Mouse (Mus musculus) adrenal gland, postnatal 14 days (tissue): ENCODE data around the gene 9930021J03Rik. TPM values are rescaled to one million over a fixed set of nuclear protein-coding genes. Genes with fewer than 3 reads are reported as not detected.

Source experiments
- DNase-seq: peaks from one replicate; pipeline ENCODE4 v3.0.0; 2021; ENCODE audit warnings: mixed read lengths
- total RNA-seq: library from RNA; stranded (reverse); gene quantifications from 2 replicates; pipeline ENCODE4 v1.2.3, GENCODE M21; 2021

9930021J03Rik gene
- total RNA-seq, 1 experiment from 2014 or later, result 16.4 TPM

DNA sequence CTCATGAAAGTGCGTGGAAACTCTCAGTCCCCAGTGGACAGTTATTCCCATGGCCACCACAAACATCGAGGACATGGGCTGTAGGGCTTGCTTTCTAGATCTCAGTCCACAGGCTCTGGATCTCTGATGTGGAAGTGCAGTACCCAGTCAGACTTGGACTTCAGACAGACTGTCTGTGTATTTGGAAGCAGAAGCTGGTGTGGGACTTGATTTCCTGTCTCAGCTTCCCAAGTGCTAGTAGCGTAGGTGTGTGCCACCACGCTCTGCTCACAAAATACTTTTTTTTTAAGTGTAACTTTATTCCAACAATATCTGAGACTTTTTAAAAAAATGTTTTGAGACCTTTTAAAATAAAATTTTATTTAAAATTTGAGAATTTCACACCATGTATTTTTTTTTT, 109.5 kb downstream of the 9930021J03Rik start:
- DNase-seq, result no peak

- DNase-seq, result no peak
Measured at GRCm38 (mm10) chr19:29695071-29695470, 110.7 kb downstream of the 9930021J03Rik start.

DNA sequence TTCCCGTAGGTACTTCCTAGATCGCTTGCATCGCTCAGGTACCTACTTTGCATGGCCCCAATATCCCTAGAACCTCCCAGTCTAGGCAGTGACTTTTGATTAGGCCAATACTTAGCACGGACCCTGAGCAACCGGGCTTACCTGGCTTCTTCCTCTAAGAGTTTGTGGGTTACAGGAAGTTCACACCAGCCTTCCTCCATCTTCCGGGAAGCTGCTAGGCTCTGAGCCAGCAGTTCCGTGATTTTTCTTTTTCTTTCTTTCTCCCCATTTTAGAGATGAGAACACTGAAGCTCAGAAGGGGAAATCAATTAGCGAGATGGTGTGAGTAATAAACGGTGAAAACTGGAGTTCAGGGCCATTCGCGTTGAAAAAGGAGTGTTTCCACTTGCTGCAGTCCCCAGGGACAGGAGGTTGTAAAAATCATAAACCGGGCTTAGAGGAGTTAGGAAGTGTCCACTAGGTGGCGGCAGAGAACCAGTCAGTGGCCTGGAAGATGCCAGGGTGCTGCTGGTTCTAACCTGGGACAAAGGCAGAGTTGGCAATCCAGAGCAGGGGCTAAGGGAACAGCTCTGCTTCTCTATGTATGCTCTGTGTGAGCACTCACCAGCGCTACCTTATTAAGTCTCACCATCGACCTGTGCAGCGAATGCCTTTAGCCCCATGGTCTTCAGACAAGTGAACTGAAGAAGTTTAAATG, 121.8 kb downstream of the 9930021J03Rik start:
- DNase-seq, result peak; percentile 84

DNA sequence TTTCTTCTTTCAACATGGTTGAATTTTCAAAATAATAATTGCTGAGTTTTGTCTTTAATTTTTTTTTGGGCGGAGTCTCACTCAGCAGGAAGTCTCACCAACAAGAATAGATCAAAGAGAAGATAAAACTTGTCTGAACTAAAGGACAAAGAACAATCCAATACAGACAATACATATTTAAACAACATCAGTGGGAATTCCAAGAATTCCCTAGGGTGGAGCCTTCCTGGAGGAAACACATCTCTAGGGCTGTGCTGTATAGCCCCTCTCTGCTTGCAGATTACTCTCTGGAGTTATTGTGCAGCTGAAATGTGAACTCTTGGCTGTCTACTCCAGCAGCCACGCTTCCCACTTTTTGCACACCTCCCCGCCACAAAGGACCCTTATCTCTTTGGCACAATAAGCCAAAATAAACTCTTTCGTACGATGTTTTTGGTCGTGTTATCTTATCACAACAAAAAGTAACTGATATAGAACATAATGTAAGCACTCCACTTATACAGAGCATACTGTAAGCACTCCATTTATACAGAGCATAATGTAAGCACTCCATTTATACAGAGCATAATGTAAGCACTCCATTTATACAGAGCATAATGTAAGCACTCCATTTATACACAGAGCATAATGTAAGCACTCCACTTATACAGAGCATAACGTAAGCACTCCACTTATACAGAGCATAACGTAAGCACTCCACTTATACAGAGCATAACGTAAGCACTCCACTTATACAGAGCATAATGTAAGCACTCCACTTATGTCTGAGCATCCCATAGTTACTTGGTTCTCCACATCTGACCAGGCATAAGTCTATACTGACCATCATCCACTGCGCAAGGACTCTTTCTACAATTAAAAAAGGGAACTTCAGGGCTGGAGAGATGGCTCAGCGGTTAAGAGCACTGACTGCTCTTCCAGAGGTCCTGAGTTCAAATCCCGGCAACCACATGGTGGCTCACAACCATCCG, 125.3 kb downstream of the 9930021J03Rik start:
- DNase-seq, result no peak

DNA sequence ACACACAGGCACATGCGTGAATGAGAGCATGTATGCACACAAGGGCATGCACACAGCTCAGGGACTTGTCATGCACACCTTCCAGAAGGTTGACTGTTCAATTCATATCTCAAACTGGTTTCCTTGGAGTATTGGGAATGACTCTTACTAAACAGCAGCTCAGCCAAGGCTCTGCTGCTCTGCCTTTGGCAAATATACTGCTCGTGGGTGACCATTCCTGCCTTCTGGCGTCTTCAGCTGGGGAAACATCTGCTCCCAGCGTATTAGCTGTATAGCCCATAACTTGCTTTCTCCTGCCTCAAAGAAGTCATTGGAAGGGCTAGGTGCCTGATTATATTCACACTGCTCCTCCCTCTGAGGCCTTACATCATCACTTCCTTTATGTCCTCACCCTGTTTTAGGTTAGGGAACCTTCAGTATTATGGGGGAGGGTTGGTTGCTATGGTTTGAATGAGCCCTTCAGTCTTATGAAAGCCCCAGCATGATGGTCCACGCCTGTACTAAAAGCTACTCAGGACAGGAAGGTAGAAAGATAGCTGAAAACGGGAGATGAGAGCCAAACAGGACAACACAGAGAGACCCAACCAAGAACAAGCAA, 127.5 kb downstream of the 9930021J03Rik start:
- no peak for DNase-seq

GRCm38 (mm10) chr19:29676479-29677193, 129.2 kb downstream of the 9930021J03Rik start:
- DNase-seq, result peak; percentile 41

- no peak for DNase-seq
Measured at GRCm38 (mm10) chr19:29675562-29676078, 130.2 kb downstream of the 9930021J03Rik start.

GRCm38 (mm10) chr19:29674946-29675345, 130.8 kb downstream of the 9930021J03Rik start:
- no peak for DNase-seq

GRCm38 (mm10) chr19:29672660-29673059, 133.1 kb downstream of the 9930021J03Rik start:
- DNase-seq, result no peak

- DNase-seq, result no peak
Measured at GRCm38 (mm10) chr19:29671160-29671559, 134.6 kb downstream of the 9930021J03Rik start.

GRCm38 (mm10) chr19:29670247-29670646, 135.5 kb downstream of the 9930021J03Rik start:
- no peak for DNase-seq

DNA sequence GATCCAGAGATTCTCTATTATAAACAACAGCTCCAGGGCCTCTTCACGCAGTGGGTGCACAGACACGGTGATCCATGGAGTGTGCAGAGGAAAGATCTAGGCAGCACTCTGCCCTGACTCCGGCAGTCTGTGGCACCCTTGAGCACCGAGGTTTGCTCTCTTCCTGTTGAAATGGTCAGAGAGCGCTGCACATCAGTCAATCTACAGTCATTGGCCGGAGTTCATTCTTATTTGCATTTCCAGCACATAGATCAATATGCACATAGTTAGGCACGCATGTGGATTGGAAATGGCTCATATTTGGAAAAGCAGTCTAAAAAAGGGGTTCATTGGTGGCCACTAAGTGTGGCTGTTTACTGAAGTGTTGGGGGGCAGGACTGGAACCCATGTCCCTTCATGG, 137.7 kb downstream of the 9930021J03Rik start:
- no peak for DNase-seq

DNA sequence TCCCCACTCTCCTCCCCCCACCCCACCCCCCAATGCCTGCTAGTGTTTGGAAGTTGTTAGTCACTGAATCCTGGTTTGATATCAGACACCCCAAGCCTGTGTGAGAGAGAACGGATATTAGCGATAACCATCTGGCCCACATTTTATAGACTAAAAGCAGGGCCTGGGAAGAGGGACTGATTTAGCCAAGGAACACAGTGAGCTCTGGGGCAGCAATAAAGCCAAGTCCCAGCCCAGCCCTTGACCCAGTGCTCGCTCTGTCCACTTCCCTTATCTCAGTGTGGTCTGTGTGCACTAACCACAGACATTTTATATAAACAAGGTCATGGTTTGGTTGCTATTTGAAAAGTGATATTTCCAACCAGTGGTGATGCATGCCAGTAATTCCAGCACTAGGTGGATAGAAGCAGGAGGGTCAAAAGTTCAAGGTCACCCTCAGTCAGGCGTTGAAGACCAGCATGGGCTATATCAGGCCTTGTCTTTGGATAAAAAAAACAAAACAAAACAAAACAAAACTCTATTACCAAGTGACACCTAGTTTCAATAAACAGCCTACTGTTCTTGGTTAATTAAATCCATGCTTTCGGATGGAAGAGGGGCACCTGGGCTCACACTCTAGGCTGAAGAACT, 138.7 kb downstream of the 9930021J03Rik start:
- DNase-seq, result peak; percentile 46

GRCm38 (mm10) chr19:29666164-29666563, 139.6 kb downstream of the 9930021J03Rik start:
- DNase-seq, result no peak

- DNase-seq, result no peak
Measured at GRCm38 (mm10) chr19:29664934-29665333, 140.9 kb downstream of the 9930021J03Rik start.

Other genes starting within 250 kb of the 9930021J03Rik start
- 52.8 and 53.8 TPM in 2 replicates for gene Ermp1, start 157.6 kb downstream of the 9930021J03Rik start, total RNA-seq
- not detected in 2 replicates for gene Mlana, start 108.2 kb downstream of the 9930021J03Rik start, total RNA-seq
- gene Ranbp6, start 7.0 kb upstream of the 9930021J03Rik start, total RNA-seq, result 13.4 and 16.7 TPM in 2 replicates
- 12.7 and 16.9 TPM in 2 replicates for gene Il33, start 119.1 kb upstream of the 9930021J03Rik start, total RNA-seq
- not detected in 2 replicates for gene Trpd52l3, start 197.8 kb upstream of the 9930021J03Rik start, total RNA-seq
- 42.1 and 43.6 TPM in 2 replicates for gene Uhrf2, start 224.5 kb upstream of the 9930021J03Rik start, total RNA-seq